Mouse (Mus musculus) limb, embryonic 10.5 days (tissue): ENCODE measurements at regions not wholly inside any gene's neighbourhood (a gene's known extent, or its start where the extent isn't known, plus 50 kb on each side); places are given as distances from the start of the nearest gene placed in this dataset.

Experiments
- DNase-seq: peaks from one replicate; pipeline ENCODE4 v3.0.0-alpha.2; 2017; ENCODE audit warnings: low spot score
- H3K27ac ChIP-seq: fragments of 300-500 bp; sonication (generic); 2 replicates; pipeline ENCODE4 v1.5.1; 2016; ENCODE audit warnings: mild to moderate bottlenecking
- H3K27me3 ChIP-seq: fragments of 300-500 bp; sonication (generic); 2 replicates; pipeline ENCODE4 v1.6.1; 2016; ENCODE audit warnings: low read depth, mild to moderate bottlenecking; ENCODE audit not compliant: poor library complexity, severe bottlenecking
- H3K36me3 ChIP-seq: fragments of 300-500 bp; sonication (generic); 2 replicates; pipeline ENCODE4 v1.6.1; 2016; ENCODE audit warnings: mild to moderate bottlenecking, moderate library complexity
- H3K4me1 ChIP-seq: fragments of 300-500 bp; sonication (generic); 2 replicates; pipeline ENCODE4 v1.6.1; 2016
- H3K4me3 ChIP-seq: fragments of 300-500 bp; sonication (generic); 2 replicates; pipeline ENCODE4 v1.5.1; 2016; ENCODE audit warnings: mild to moderate bottlenecking, moderate library complexity
- H3K9me3 ChIP-seq: fragments of 300-500 bp; sonication (generic); replicated peaks from 2 replicates; pipeline ENCODE4 v1.6.1; 2016; ENCODE audit warnings: mild to moderate bottlenecking
- WGBS: fragments of 180-500 bp; shearing (Covaris S2); methylation state at CpG from one replicate; pipeline ENCODE4 v1.1.7; 2016; 5-methylcytosine and 5-hydroxymethylcytosine counted together

- H3K9me3 ChIP-seq, result no peaks in the 10 kb centered on the region
- H3K27ac ChIP-seq, result no peak overlapping the region
- no peaks in the 10 kb centered on the region for H3K4me1 ChIP-seq
- H3K36me3 ChIP-seq, result no peaks in the 10 kb centered on the region
- DNase-seq, result no peak
- no peak overlapping the region for H3K4me3 ChIP-seq
- H3K27me3 ChIP-seq, result no peaks in the 10 kb centered on the region
- WGBS, result 87% methylated on average over 1 of the region's 1 CpGs
Measured at GRCm38 (mm10) chr5:97203646-97204045, 92.2 kb upstream of the Paqr3 start.

GRCm38 (mm10) chr5:97202557-97202956 is 91.2 kb upstream of the Paqr3 start:
- 71% methylated on average over 3 of the region's 3 CpGs for WGBS

GRCm38 (mm10) chr5:97200655-97201054 is 89.3 kb upstream of the Paqr3 start:
- Histone ChIP-seq H3K9me3 (no peaks in the 10 kb centered on the region), H3K27ac (no peak overlapping the region), H3K36me3 (no peaks in the 10 kb centered on the region), H3K27me3 (no peaks in the 10 kb centered on the region), H3K4me3 (no peak overlapping the region), H3K4me1 (no peaks in the 10 kb centered on the region)
- no peak for DNase-seq
- WGBS, result 84% methylated on average over 4 of the region's 4 CpGs

More at GRCm38 (mm10) chr5:97202557-97202956, 91.2 kb upstream of the Paqr3 start:
- Histone ChIP-seq H3K27me3 (no peaks in the 10 kb centered on the region), H3K4me1 (no peaks in the 10 kb centered on the region), H3K9me3 (no peaks in the 10 kb centered on the region), H3K27ac (no peak overlapping the region), H3K4me3 (no peak overlapping the region), H3K36me3 (no peaks in the 10 kb centered on the region)
- no peak for DNase-seq

- no peak overlapping the region for H3K4me3 ChIP-seq
- H3K4me1 ChIP-seq, result peaks cover 22% of the 10 kb centered on the region
- H3K27me3 ChIP-seq, result no peaks in the 10 kb centered on the region
- H3K36me3 ChIP-seq, result no peaks in the 10 kb centered on the region
- DNase-seq, result no peak
- WGBS, result 75% methylated on average over 10 of the region's 10 CpGs
- no peaks in the 10 kb centered on the region for H3K9me3 ChIP-seq
- H3K27ac ChIP-seq, result no peak overlapping the region
Measured at GRCm38 (mm10) chr5:97195281-97195660, 83.9 kb upstream of the Paqr3 start.

GRCm38 (mm10) chr5:97194656-97195280 is 83.4 kb upstream of the Paqr3 start:
- Histone ChIP-seq H3K36me3 (no peaks in the 10 kb centered on the region), H3K4me1 (peaks cover 22% of the 10 kb centered on the region), H3K27ac (no peak overlapping the region), H3K9me3 (no peaks in the 10 kb centered on the region), H3K27me3 (no peaks in the 10 kb centered on the region), H3K4me3 (no peak overlapping the region)
- WGBS, result 88% methylated on average over 11 of the region's 11 CpGs
- DNase-seq, result no peak

- no peak overlapping the region for H3K4me3 ChIP-seq
- no peaks in the 10 kb centered on the region for H3K36me3 ChIP-seq
- H3K27ac ChIP-seq, result no peak overlapping the region
- DNase-seq, result no peak
- no peaks in the 10 kb centered on the region for H3K27me3 ChIP-seq
- WGBS, result 93% methylated on average over 13 of the region's 13 CpGs
- H3K4me1 ChIP-seq, result peaks cover 22% of the 10 kb centered on the region
- no peaks in the 10 kb centered on the region for H3K9me3 ChIP-seq
Measured at GRCm38 (mm10) chr5:97192656-97193055, 81.3 kb upstream of the Paqr3 start.

- no peaks in the 10 kb centered on the region for H3K36me3 ChIP-seq
- no peak for DNase-seq
- H3K9me3 ChIP-seq, result no peaks in the 10 kb centered on the region
- 54% methylated on average over 3 of the region's 3 CpGs for WGBS
- no peak overlapping the region for H3K4me3 ChIP-seq
- H3K27ac ChIP-seq, result peak overlapping the region; percentile 36; the same call in 1 of the 2 replicates
- no peaks in the 10 kb centered on the region for H3K27me3 ChIP-seq
- peaks cover 22% of the 10 kb centered on the region for H3K4me1 ChIP-seq
Measured at GRCm38 (mm10) chr5:97190695-97191094, 79.3 kb upstream of the Paqr3 start.

- Histone ChIP-seq H3K4me3 (no peak overlapping the region), H3K27ac (no peak overlapping the region), H3K4me1 (no peaks in the 10 kb centered on the region), H3K36me3 (no peaks in the 10 kb centered on the region), H3K9me3 (no peaks in the 10 kb centered on the region), H3K27me3 (no peaks in the 10 kb centered on the region)
- DNase-seq, result no peak
- WGBS, result 86% methylated on average over 9 of the region's 9 CpGs
Measured at GRCm38 (mm10) chr5:97184512-97184911, 73.1 kb upstream of the Paqr3 start.

- Histone ChIP-seq H3K36me3 (no peaks in the 10 kb centered on the region), H3K27me3 (no peaks in the 10 kb centered on the region), H3K9me3 (no peaks in the 10 kb centered on the region), H3K4me3 (no peak overlapping the region), H3K27ac (no peak overlapping the region), H3K4me1 (no peaks in the 10 kb centered on the region)
- DNase-seq, result no peak
- WGBS, result 100% methylated on average over 1 of the region's 1 CpGs
Measured at GRCm38 (mm10) chr5:97181249-97181648, 69.9 kb upstream of the Paqr3 start.

- DNase-seq, result no peak
- H3K4me1 ChIP-seq, result no peaks in the 10 kb centered on the region
- no peaks in the 10 kb centered on the region for H3K36me3 ChIP-seq
- no peaks in the 10 kb centered on the region for H3K27me3 ChIP-seq
- WGBS, result 93% methylated on average over 8 of the region's 8 CpGs
- no peak overlapping the region for H3K27ac ChIP-seq
- H3K4me3 ChIP-seq, result no peak overlapping the region
- no peaks in the 10 kb centered on the region for H3K9me3 ChIP-seq
Measured at GRCm38 (mm10) chr5:97174446-97174845, 63.0 kb upstream of the Paqr3 start.

GRCm38 (mm10) chr5:97167401-97168249 is 56.2 kb upstream of the Paqr3 start:
- Histone ChIP-seq H3K36me3 (no peaks in the 10 kb centered on the region), H3K4me3 (no peak overlapping the region), H3K4me1 (no peaks in the 10 kb centered on the region), H3K9me3 (no peaks in the 10 kb centered on the region), H3K27ac (no peak overlapping the region), H3K27me3 (no peaks in the 10 kb centered on the region)
- 85% methylated on average over 18 of the region's 18 CpGs for WGBS
- no peak for DNase-seq

- 83% methylated on average over 4 of the region's 4 CpGs for WGBS
- Histone ChIP-seq H3K4me3 (no peak overlapping the region), H3K9me3 (no peaks in the 10 kb centered on the region), H3K27me3 (no peaks in the 10 kb centered on the region), H3K4me1 (no peaks in the 10 kb centered on the region), H3K36me3 (no peaks in the 10 kb centered on the region), H3K27ac (no peak overlapping the region)
- DNase-seq, result no peak
Measured at GRCm38 (mm10) chr5:97166128-97166883, 54.9 kb upstream of the Paqr3 start.
